Mouse (Mus musculus) lung, embryonic 14.5 days (tissue): ENCODE data around the gene Dnm3. TPM values are rescaled to one million over a fixed set of nuclear protein-coding genes. Genes with fewer than 3 reads are reported as not detected.

ENCODE experiments used
- ATAC-seq: fragments of 200-750 bp; cut with Nextera tagmentation; 2 replicates; pipeline ENCODE4 v1.8.0; 2017; ENCODE audit warnings: mild to moderate bottlenecking, moderate TSS enrichment, moderate library complexity; ENCODE audit not compliant: insufficient read depth
- DNase-seq: peaks from one replicate; pipeline ENCODE4 v3.0.0-alpha.2; 2015
- H3K27ac ChIP-seq: fragments of 300-500 bp; sonication (generic); 2 replicates; pipeline ENCODE4 v1.5.1; 2014; ENCODE audit warnings: low read depth, mild to moderate bottlenecking, moderate library complexity
- H3K27me3 ChIP-seq: fragments of 300-500 bp; sonication (generic); 2 replicates; pipeline ENCODE4 v1.6.1; 2014; ENCODE audit warnings: low read length, control low read depth; ENCODE audit not compliant: insufficient read depth
- H3K36me3 ChIP-seq: fragments of 300-500 bp; sonication (generic); 2 replicates; pipeline ENCODE4 v1.6.1; 2014; ENCODE audit warnings: control low read depth; ENCODE audit not compliant: insufficient read depth
- H3K4me1 ChIP-seq: fragments of 300-500 bp; sonication (generic); 2 replicates; pipeline ENCODE4 v1.6.1; 2014; ENCODE audit warnings: antibody characterized with exemption, control low read depth; ENCODE audit not compliant: insufficient read depth
- H3K4me2 ChIP-seq: fragments of 300-500 bp; sonication (generic); 2 replicates; pipeline ENCODE4 v1.6.1; 2014; ENCODE audit warnings: mild to moderate bottlenecking
- H3K4me3 ChIP-seq: fragments of 300-500 bp; sonication (generic); 2 replicates; pipeline ENCODE4 v1.5.1; 2014; ENCODE audit warnings: low read depth, low read length
- H3K9ac ChIP-seq: fragments of 300-500 bp; sonication (generic); 2 replicates; pipeline ENCODE4 v1.6.1; 2014
- H3K9me3 ChIP-seq: fragments of 300-500 bp; sonication (generic); 2 replicates; pipeline ENCODE4 v1.6.1; 2016; ENCODE audit warnings: low read depth, low read length, control low read depth
- CTCF ChIP-seq: IDR thresholded peaks from 2 replicates; pipeline ENCODE4 v1.5.1; 2016; ENCODE audit warnings: antibody characterized with exemption, low read depth
- WGBS: fragments of 180-500 bp; shearing (Covaris S2); extraction: QIAGEN DNeasy Blood & Tissue Kit; methylation state at CpG from one replicate; pipeline ENCODE4 v1.1.7; 2014; 5-methylcytosine and 5-hydroxymethylcytosine counted together
- polyA plus RNA-seq: library from polyadenylated mRNA; unstranded; fragments of >200 nt; fragmentation: Nextera tagmentation; extraction: Ambion mirVana; gene quantifications from 2 replicates; pipeline ENCODE4 v1.2.1, GENCODE M21; 2014

Dnm3 gene
- polyA plus RNA-seq, 1 experiment from 2014 or later = 2.8 TPM

GRCm38 (mm10) chr1:162157659-162158058, 320.2 kb downstream of the Dnm3 start:
- Histone ChIP-seq H3K4me1 (peaks cover 11% of the 10 kb centered on the region; the same call in 1 of the 2 replicates), H3K36me3 (no peaks in the 10 kb centered on the region), H3K9me3 (no peaks in the 10 kb centered on the region), H3K27me3 (no peaks in the 10 kb centered on the region), H3K9ac (no peak overlapping the region), H3K4me3 (no peak overlapping the region), H3K4me2 (no peak overlapping the region), H3K27ac (peak overlapping the region; percentile 5; the same call in 1 of the 2 replicates)
- no peak for DNase-seq
- ATAC-seq = no peak
- 76% methylated on average over 5 of the region's 5 CpGs for WGBS
- no peak for TF ChIP-seq CTCF

DNA sequence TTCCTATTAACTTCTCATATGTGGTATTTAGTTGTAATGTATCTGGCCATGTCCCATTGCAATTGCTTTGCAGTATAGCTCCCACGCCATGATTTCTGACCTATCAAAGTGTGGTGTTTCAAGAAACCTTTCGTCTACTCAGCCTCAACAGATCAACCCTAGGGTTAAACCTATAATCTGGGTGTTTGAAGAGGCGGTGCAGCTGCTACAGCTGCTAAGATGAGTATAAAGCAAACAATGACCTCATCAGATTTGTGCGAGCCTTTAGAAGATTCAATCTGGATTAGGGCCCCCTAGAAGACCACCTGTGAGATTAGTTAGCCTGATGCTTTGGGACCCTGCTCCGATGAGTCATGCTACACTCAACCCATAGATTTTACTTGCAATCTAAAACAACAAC, 321.0 kb downstream of the Dnm3 start:
- WGBS = 33% methylated on average over 5 of the region's 5 CpGs
- no peak overlapping the region for H3K4me3 ChIP-seq
- TF ChIP-seq CTCF = no peak
- ATAC-seq (0 out of 2 replicates have a peak, but pooled peaks have one; percentile 35), DNase-seq (peak; percentile 73)
- H3K4me1 ChIP-seq = peaks cover 8% of the 10 kb centered on the region; the same call in 1 of the 2 replicates
- H3K9ac ChIP-seq = no peak overlapping the region
- no peak overlapping the region for H3K4me2 ChIP-seq
- H3K9me3 ChIP-seq = no peaks in the 10 kb centered on the region
- no peaks in the 10 kb centered on the region for H3K36me3 ChIP-seq
- no peak overlapping the region for H3K27ac ChIP-seq
- H3K27me3 ChIP-seq = no peaks in the 10 kb centered on the region

DNA sequence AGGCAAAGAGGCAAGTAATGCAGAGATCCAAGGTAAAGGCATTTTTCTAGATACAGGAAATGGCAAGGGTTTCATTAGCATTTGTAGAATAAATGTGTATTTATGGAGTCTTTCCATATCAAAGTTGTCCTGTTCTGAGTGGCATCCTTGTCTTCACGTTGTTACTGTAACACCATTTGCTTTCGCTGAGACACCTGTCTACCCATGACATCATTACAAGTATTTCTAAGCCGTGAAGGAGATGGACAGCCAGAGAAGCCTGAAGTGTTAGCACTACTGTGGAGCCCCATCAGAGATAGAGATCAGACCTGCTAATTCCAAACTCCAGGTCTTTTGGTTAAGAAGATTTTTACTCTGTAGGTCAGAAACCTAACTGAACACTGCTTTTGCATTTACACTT, 322.3 kb downstream of the Dnm3 start:
- H3K4me2 ChIP-seq = no peak overlapping the region
- TF ChIP-seq CTCF = no peak
- no peak overlapping the region for H3K9ac ChIP-seq
- no peak overlapping the region for H3K4me3 ChIP-seq
- H3K27ac ChIP-seq = no peak overlapping the region
- H3K27me3 ChIP-seq = no peaks in the 10 kb centered on the region
- ATAC-seq (no peak), DNase-seq (no peak)
- peaks cover 8% of the 10 kb centered on the region; the same call in 1 of the 2 replicates for H3K4me1 ChIP-seq
- H3K36me3 ChIP-seq = no peaks in the 10 kb centered on the region
- no peaks in the 10 kb centered on the region for H3K9me3 ChIP-seq
- 68% methylated on average over 3 of the region's 3 CpGs for WGBS

- no peak for DNase-seq
- H3K36me3 ChIP-seq = no peaks in the 10 kb centered on the region
- no peak overlapping the region for H3K27ac ChIP-seq
- H3K4me3 ChIP-seq = no peak overlapping the region
- no peak for TF ChIP-seq CTCF
- no peak for ATAC-seq
- no peaks in the 10 kb centered on the region for H3K9me3 ChIP-seq
- H3K4me1 ChIP-seq = 0 out of 2 replicates have a peak, but pooled peaks cover 6% of the 10 kb centered on the region
- no peak overlapping the region for H3K9ac ChIP-seq
- H3K27me3 ChIP-seq = no peaks in the 10 kb centered on the region
- 72% methylated on average over 5 of the region's 5 CpGs for WGBS
- no peak overlapping the region for H3K4me2 ChIP-seq
Observed at GRCm38 (mm10) chr1:162153118-162153517, 324.7 kb downstream of the Dnm3 start.

DNA sequence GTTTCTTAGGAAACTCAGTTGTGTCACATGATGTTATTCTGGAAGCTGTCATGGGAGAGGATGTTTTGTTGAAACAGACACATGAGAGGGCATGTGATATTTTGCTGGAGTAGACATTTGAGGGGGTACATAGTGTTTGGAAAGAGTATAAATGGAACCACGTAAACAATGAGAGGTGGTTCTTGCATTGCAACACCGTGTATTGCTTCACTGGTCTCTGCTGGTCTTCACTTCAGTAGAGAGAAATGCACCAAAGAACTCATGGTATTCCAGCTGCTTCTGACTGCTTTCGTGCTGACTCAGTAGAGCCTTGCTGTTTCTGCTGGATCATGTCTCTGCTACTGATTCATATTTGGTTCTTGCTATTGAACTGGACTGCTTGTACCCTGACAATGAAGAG, 328.1 kb downstream of the Dnm3 start:
- H3K36me3 ChIP-seq = no peaks in the 10 kb centered on the region
- no peak overlapping the region for H3K27ac ChIP-seq
- no peak overlapping the region for H3K4me2 ChIP-seq
- 0 out of 2 replicates have a peak, but pooled peaks cover under 1% of the 10 kb centered on the region for H3K4me1 ChIP-seq
- DNase-seq (no peak), ATAC-seq (no peak)
- no peaks in the 10 kb centered on the region for H3K27me3 ChIP-seq
- no peak overlapping the region for H3K4me3 ChIP-seq
- WGBS = 72% methylated on average over 3 of the region's 3 CpGs
- TF ChIP-seq CTCF = no peak
- H3K9ac ChIP-seq = no peak overlapping the region
- no peaks in the 10 kb centered on the region for H3K9me3 ChIP-seq

GRCm38 (mm10) chr1:162147554-162147953, 330.3 kb downstream of the Dnm3 start:
- 76% methylated on average over 3 of the region's 3 CpGs for WGBS
- ATAC-seq (no peak), DNase-seq (no peak)
- no peak overlapping the region for H3K4me3 ChIP-seq
- no peaks in the 10 kb centered on the region for H3K27me3 ChIP-seq
- H3K27ac ChIP-seq = no peak overlapping the region
- H3K4me2 ChIP-seq = no peak overlapping the region
- H3K9ac ChIP-seq = no peak overlapping the region
- H3K9me3 ChIP-seq = no peaks in the 10 kb centered on the region
- no peaks in the 10 kb centered on the region for H3K36me3 ChIP-seq
- no peak for TF ChIP-seq CTCF
- H3K4me1 ChIP-seq = peaks cover 10% of the 10 kb centered on the region; the same call in 1 of the 2 replicates

DNA sequence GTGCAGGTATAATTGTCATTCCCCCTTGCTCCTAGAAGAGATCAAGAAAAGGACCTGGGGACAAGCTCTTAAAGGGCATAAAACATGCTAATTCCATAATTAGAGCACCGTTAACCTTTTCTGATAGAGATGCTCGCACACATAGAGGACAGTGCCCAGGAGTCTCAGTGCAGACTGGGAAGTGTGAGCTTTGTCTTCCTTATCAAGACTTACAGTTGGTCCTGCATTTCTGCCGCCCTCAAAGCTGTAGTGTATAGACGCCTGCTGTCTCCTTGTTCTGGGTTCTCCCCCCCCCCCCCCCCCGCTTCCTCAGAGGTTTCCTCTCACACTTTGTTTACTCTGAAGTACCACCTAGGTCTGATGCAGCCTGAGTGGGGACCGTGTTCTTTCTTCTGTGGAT, 332.1 kb downstream of the Dnm3 start:
- no peak for TF ChIP-seq CTCF
- Histone ChIP-seq H3K27ac (no peak overlapping the region), H3K36me3 (no peaks in the 10 kb centered on the region), H3K4me2 (no peak overlapping the region), H3K4me3 (no peak overlapping the region), H3K9me3 (no peaks in the 10 kb centered on the region), H3K27me3 (no peaks in the 10 kb centered on the region), H3K4me1 (peaks cover 10% of the 10 kb centered on the region; the same call in 1 of the 2 replicates), H3K9ac (no peak overlapping the region)
- no peak for DNase-seq
- WGBS = 58% methylated on average over 5 of the region's 6 CpGs
- ATAC-seq = no peak
